Mouse (Mus musculus): ENCODE measurements around the gene Asic3. TPM values are rescaled to one million over a fixed set of nuclear protein-coding genes. Genes with fewer than 3 reads are reported as not detected.
"Not testable (repeated sequence)": the region's sequence is repeated elsewhere in the genome, so short reads cannot be mapped to it uniquely, and the experiment has no call there.

Gene Asic3
- polyA plus RNA-seq, 2 experiments, result not detected

- H3K27ac ChIP-seq, result no peak within 1 kb of the TSS
Observed at GRCm38 (mm10) chr5:24391864-24392263, 21.3 kb upstream of the Asic3 start, which contains the start of gene Atg9b. Gene Atg9b, minus strand, starts transcription at chr5:24392143.

GRCm38 (mm10) chr5:24392724-24393123 lies 20.5 kb upstream of the Asic3 start:
- no peak overlapping the region for H3K4me2 ChIP-seq (ENCODE audit: low read depth)
- H3K27ac ChIP-seq, result no peak overlapping the region
- 66% methylated on average over 7 of the region's 7 CpGs for WGBS (ENCODE audit: insufficient replicate concordance)
- H3K4me1 ChIP-seq (replicated peaks; ENCODE audit: control insufficient read depth in 2 of 2, insufficient read depth in 2 of 2, low read length in 1 of 2), result peaks cover 12 to 20% of the 10 kb centered on the region in 2 experiments; a peak in 3 of 4 replicates
- H3K27me3 ChIP-seq (ENCODE audit: control insufficient read depth, insufficient read depth, low read length), result peaks cover 10% of the 10 kb centered on the region
- H3K4me3 ChIP-seq (ENCODE audit: insufficient read depth in 1 of 2, low read depth in 2 of 2, low read length in 2 of 2), result no peak overlapping the region
- H3K9me3 ChIP-seq (ENCODE audit: control insufficient read depth, low read length), result no peaks in the 10 kb centered on the region
- H3K36me3 ChIP-seq (replicated peaks; ENCODE audit: control insufficient read depth, insufficient read depth, low read depth), result no peaks in the 10 kb centered on the region
- no peak for DNase-seq (ENCODE audit: low read depth in 3 of 3, low spot score in 3 of 3)
- no peak for TF ChIP-seq EP300 (IDR thresholded peaks at IDR 0.05; ENCODE audit: low read depth)
- ATAC-seq (ENCODE audit: insufficient read depth), result no peak
- H3K9ac ChIP-seq (replicated peaks), result no peak overlapping the region

More at GRCm38 (mm10) chr5:24391864-24392263, 21.3 kb upstream of the Asic3 start, which contains the start of gene Atg9b:
- H3K27me3 ChIP-seq (ENCODE audit: control insufficient read depth, insufficient read depth, low read length), result peaks cover 18% of the 10 kb centered on the region
- no peak within 1 kb of the TSS for H3K9ac ChIP-seq (replicated peaks)
- peaks cover 12 to 20% of the 10 kb centered on the region in 2 experiments; a peak in 3 of 4 replicates for H3K4me1 ChIP-seq (replicated peaks; ENCODE audit: control insufficient read depth in 2 of 2, insufficient read depth in 2 of 2, low read length in 1 of 2)
- H3K36me3 ChIP-seq (replicated peaks; ENCODE audit: control insufficient read depth, insufficient read depth, low read depth), result no peaks in the 10 kb centered on the region
- WGBS (ENCODE audit: insufficient replicate concordance), result 82% methylated on average over 7 of the region's 7 CpGs
- no peak within 1 kb of the TSS for H3K4me3 ChIP-seq (ENCODE audit: insufficient read depth in 1 of 2, low read depth in 2 of 2, low read length in 2 of 2)
- no peak within 1 kb of the TSS for H3K4me2 ChIP-seq (ENCODE audit: low read depth)
- no peak for ATAC-seq (ENCODE audit: insufficient read depth)
- DNase-seq (ENCODE audit: low read depth in 3 of 3, low spot score in 3 of 3), result no peak
- no peak for TF ChIP-seq EP300 (IDR thresholded peaks at IDR 0.05; ENCODE audit: low read depth)
- TF ChIP-seq CTCF (IDR thresholded peaks at IDR 0.05; ENCODE audit: low read depth), result no peak
- H3K9me3 ChIP-seq (ENCODE audit: control insufficient read depth, low read length), result no peaks in the 10 kb centered on the region

GRCm38 (mm10) chr5:24393392-24393997 lies 19.7 kb upstream of the Asic3 start, which contains the start of gene Abcb8:
Gene Abcb8, plus strand, starts transcription at chr5:24393663.
- Histone ChIP-seq H3K9me3 (ENCODE audit: control insufficient read depth, low read length) (no peaks in the 10 kb centered on the region), H3K9ac (replicated peaks) (peak within 1 kb of the TSS; percentile 70), H3K4me1 (replicated peaks; ENCODE audit: control insufficient read depth in 2 of 2, insufficient read depth in 2 of 2, low read length in 1 of 2) (peaks cover 12 to 20% of the 10 kb centered on the region in 2 experiments; a peak in 3 of 4 replicates), H3K36me3 (replicated peaks; ENCODE audit: control insufficient read depth, insufficient read depth, low read depth) (no peaks in the 10 kb centered on the region), H3K4me3 (ENCODE audit: insufficient read depth in 1 of 2, low read depth in 2 of 2, low read length in 2 of 2) (peak within 1 kb of the TSS; percentile 75 to 94), H3K27me3 (ENCODE audit: control insufficient read depth, insufficient read depth, low read length) (peaks cover 2% of the 10 kb centered on the region), H3K27ac (peak within 1 kb of the TSS; percentile 80), H3K4me2 (ENCODE audit: low read depth) (peak within 1 kb of the TSS; percentile 69)
- TF ChIP-seq EP300 (IDR thresholded peaks at IDR 0.05; ENCODE audit: low read depth) (no peak), CTCF (IDR thresholded peaks at IDR 0.05; ENCODE audit: low read depth) (peak; percentile 98)
- ATAC-seq (ENCODE audit: insufficient read depth), result no peak
- peak; percentile 68 to 81 (median 71) for DNase-seq (ENCODE audit: low read depth in 3 of 3, low spot score in 3 of 3)
- WGBS (ENCODE audit: insufficient replicate concordance), result 6% methylated on average over 7 of the region's 7 CpGs

GRCm38 (mm10) chr5:24394165-24394894 lies 18.9 kb upstream of the Asic3 start:
- Histone ChIP-seq H3K4me1 (replicated peaks; ENCODE audit: control insufficient read depth in 2 of 2, insufficient read depth in 2 of 2, low read length in 1 of 2) (peaks cover 12 to 15% of the 10 kb centered on the region in 2 experiments; a peak in 3 of 4 replicates), H3K4me3 (ENCODE audit: insufficient read depth in 1 of 2, low read depth in 2 of 2, low read length in 2 of 2) (peak overlapping the region; percentile 75 to 94), H3K27me3 (ENCODE audit: control insufficient read depth, insufficient read depth, low read length) (no peaks in the 10 kb centered on the region), H3K9ac (replicated peaks) (peak overlapping the region; percentile 70), H3K27ac (peak overlapping the region; percentile 80), H3K9me3 (ENCODE audit: control insufficient read depth, low read length) (no peaks in the 10 kb centered on the region), H3K36me3 (replicated peaks; ENCODE audit: control insufficient read depth, insufficient read depth, low read depth) (no peaks in the 10 kb centered on the region), H3K4me2 (ENCODE audit: low read depth) (peak overlapping the region; percentile 69)
- DNase-seq (ENCODE audit: low read depth in 3 of 3, low spot score in 3 of 3) (peak; percentile 94 to 95 (median 94)), ATAC-seq (ENCODE audit: insufficient read depth) (peak; percentile 97)
- WGBS (ENCODE audit: insufficient replicate concordance), result 1% methylated on average over 36 of the region's 36 CpGs
- TF ChIP-seq EP300 (IDR thresholded peaks at IDR 0.05; ENCODE audit: low read depth), result no peak
- TF ChIP-seq CTCF (IDR thresholded peaks at IDR 0.05; ENCODE audit: low read depth), result peak; percentile 85

GRCm38 (mm10) chr5:24396254-24396653 lies 16.9 kb upstream of the Asic3 start:
- H3K36me3 ChIP-seq (replicated peaks; ENCODE audit: control insufficient read depth, insufficient read depth, low read depth); H3K27ac ChIP-seq; H3K9me3 ChIP-seq (ENCODE audit: control insufficient read depth, low read length); H3K4me2 ChIP-seq (ENCODE audit: low read depth); H3K27me3 ChIP-seq (ENCODE audit: control insufficient read depth, insufficient read depth, low read length); H3K9ac ChIP-seq (replicated peaks); H3K4me3 ChIP-seq (ENCODE audit: insufficient read depth in 1 of 2, low read depth in 2 of 2, low read length in 2 of 2); ATAC-seq (ENCODE audit: insufficient read depth); DNase-seq (ENCODE audit: low read depth in 3 of 3, low spot score in 3 of 3): not testable (repeated sequence)
- 74% methylated on average over 6 of the region's 6 CpGs for WGBS (ENCODE audit: insufficient replicate concordance)
- TF ChIP-seq CTCF (IDR thresholded peaks at IDR 0.05; ENCODE audit: low read depth), result peak; percentile 41
- peaks cover 10 to 12% of the 10 kb centered on the region in 2 experiments; a peak in 3 of 4 replicates for H3K4me1 ChIP-seq (replicated peaks; ENCODE audit: control insufficient read depth in 2 of 2, insufficient read depth in 2 of 2, low read length in 1 of 2)
